Mouse (Mus musculus) hindbrain, embryonic 11.5 days (tissue): ENCODE data around the gene Crtc3. TPM values are rescaled to one million over a fixed set of nuclear protein-coding genes. Genes with fewer than 3 reads are reported as not detected.
A peak's percentile ranks its signal among the peaks of the same experiment; 100 is the strongest.

Source experiments
- ATAC-seq: fragments of 200-750 bp; cut with Nextera tagmentation; 2 replicates; pipeline ENCODE4 v1.8.0; 2017; ENCODE audit warnings: mild to moderate bottlenecking, moderate TSS enrichment, moderate library complexity; ENCODE audit not compliant: low FRiP score
- DNase-seq: peaks from one replicate; pipeline ENCODE4 v3.0.0-alpha.2; 2015; ENCODE audit warnings: low spot score
- H3K27ac ChIP-seq: fragments of 300-500 bp; sonication (generic); 2 replicates; pipeline ENCODE4 v1.5.1; 2014; ENCODE audit warnings: mild to moderate bottlenecking, low read depth, low read length
- H3K27me3 ChIP-seq: fragments of 300-500 bp; sonication (generic); 2 replicates; pipeline ENCODE4 v1.6.1; 2014; ENCODE audit warnings: mild to moderate bottlenecking, low read length, moderate library complexity, mixed read lengths; ENCODE audit not compliant: control insufficient read depth, insufficient read depth
- H3K36me3 ChIP-seq: fragments of 300-500 bp; sonication (generic); 2 replicates; pipeline ENCODE4 v1.6.1; 2014; ENCODE audit warnings: mild to moderate bottlenecking, low read length, moderate library complexity, mixed read lengths; ENCODE audit not compliant: control insufficient read depth, insufficient read depth
- H3K4me1 ChIP-seq: fragments of 300-500 bp; sonication (generic); replicated peaks from 2 replicates; pipeline ENCODE4 v1.6.1; 2014; ENCODE audit warnings: low read length, mixed read lengths; ENCODE audit not compliant: control insufficient read depth, insufficient read depth
- H3K4me2 ChIP-seq: fragments of 300-500 bp; sonication (generic); replicated peaks from 2 replicates; pipeline ENCODE4 v1.6.1; 2014; ENCODE audit warnings: mild to moderate bottlenecking, low read depth, low read length
- H3K4me3 ChIP-seq: fragments of 300-500 bp; sonication (generic); 2 replicates; pipeline ENCODE4 v1.5.1; 2014; ENCODE audit warnings: low read depth, low read length
- H3K9ac ChIP-seq: fragments of 300-500 bp; sonication (generic); 2 replicates; pipeline ENCODE4 v1.6.1; 2014; ENCODE audit warnings: low read depth, low read length
- H3K9me3 ChIP-seq: fragments of 300-500 bp; sonication (generic); 2 replicates; pipeline ENCODE4 v1.6.1; 2016; ENCODE audit warnings: low read length; ENCODE audit not compliant: control insufficient read depth
- WGBS: fragments of 180-500 bp; shearing (Covaris S2); extraction: QIAGEN DNeasy Blood & Tissue Kit; methylation state at CpG from one replicate; pipeline ENCODE4 v1.1.7; 2014; 5-methylcytosine and 5-hydroxymethylcytosine counted together
- polyA plus RNA-seq: library from polyadenylated mRNA; unstranded; fragments of >200 nt; fragmentation: Nextera tagmentation; extraction: Ambion mirVana; gene quantifications from 2 replicates; pipeline ENCODE4 v1.2.1, GENCODE M21; 2014

Crtc3 gene
- polyA plus RNA-seq, 1 experiment from 2014 or later, result 11.1 TPM

- Histone ChIP-seq H3K36me3 (no peaks in the 10 kb centered on the region), H3K4me1 (peaks cover 7% of the 10 kb centered on the region), H3K9me3 (no peaks in the 10 kb centered on the region), H3K27ac (peak overlapping the region; percentile 51), H3K27me3 (no peaks in the 10 kb centered on the region), H3K9ac (peak overlapping the region; percentile 37; the same call in 1 of the 2 replicates), H3K4me2 (peak overlapping the region; percentile 31; the same call in 1 of the 2 replicates), H3K4me3 (no peak overlapping the region; the same call in 1 of the 2 replicates)
- ATAC-seq (peak; percentile 37), DNase-seq (no peak)
- 29% methylated on average over 10 of the region's 10 CpGs for WGBS
These were observed 101.0 kb downstream of the Crtc3 start for GRCm38 (mm10) chr7:80587684-80588083.

- ATAC-seq, result peak; percentile 72
These were observed 101.7 kb downstream of the Crtc3 start for GRCm38 (mm10) chr7:80586681-80587660.

GRCm38 (mm10) chr7:80586161-80586560 lies 102.5 kb downstream of the Crtc3 start:
- no peak overlapping the region for H3K4me2 ChIP-seq
- no peak for ATAC-seq
- no peaks in the 10 kb centered on the region for H3K36me3 ChIP-seq
- no peaks in the 10 kb centered on the region for H3K9me3 ChIP-seq
- WGBS, result 68% methylated on average over 4 of the region's 4 CpGs
- H3K27ac ChIP-seq, result no peak overlapping the region
- H3K9ac ChIP-seq, result no peak overlapping the region
- H3K27me3 ChIP-seq, result no peaks in the 10 kb centered on the region
- DNase-seq, result no peak
- no peak overlapping the region for H3K4me3 ChIP-seq
- peaks cover 7% of the 10 kb centered on the region for H3K4me1 ChIP-seq

More at GRCm38 (mm10) chr7:80586681-80587660, 101.7 kb downstream of the Crtc3 start:
- Histone ChIP-seq H3K27me3 (no peaks in the 10 kb centered on the region), H3K27ac (peak overlapping the region; percentile 51; the same call in 1 of the 2 replicates), H3K36me3 (no peaks in the 10 kb centered on the region), H3K4me1 (peaks cover 7% of the 10 kb centered on the region), H3K9me3 (no peaks in the 10 kb centered on the region), H3K4me3 (no peak overlapping the region; the same call in 1 of the 2 replicates), H3K4me2 (peak overlapping the region; percentile 31; the same call in 1 of the 2 replicates), H3K9ac (peak overlapping the region; percentile 37)
- peak; percentile 50 for DNase-seq
- WGBS, result 32% methylated on average over 27 of the region's 29 CpGs

GRCm38 (mm10) chr7:80585380-80585779 lies 103.3 kb downstream of the Crtc3 start:
- Histone ChIP-seq H3K4me2 (no peak overlapping the region), H3K27ac (no peak overlapping the region), H3K4me1 (peaks cover 7% of the 10 kb centered on the region), H3K4me3 (no peak overlapping the region), H3K27me3 (no peaks in the 10 kb centered on the region), H3K9me3 (no peaks in the 10 kb centered on the region), H3K9ac (no peak overlapping the region), H3K36me3 (no peaks in the 10 kb centered on the region)
- DNase-seq (no peak), ATAC-seq (no peak)
- WGBS, result 83% methylated on average over 9 of the region's 9 CpGs

- Histone ChIP-seq H3K9me3 (no peaks in the 10 kb centered on the region), H3K4me1 (peaks cover 7% of the 10 kb centered on the region), H3K27me3 (no peaks in the 10 kb centered on the region), H3K4me3 (no peak overlapping the region), H3K27ac (no peak overlapping the region), H3K36me3 (no peaks in the 10 kb centered on the region), H3K9ac (no peak overlapping the region), H3K4me2 (no peak overlapping the region)
- DNase-seq, result peak; percentile 65
- no peak for ATAC-seq
- WGBS, result 40% methylated on average over 6 of the region's 6 CpGs
These were observed 104.7 kb downstream of the Crtc3 start for GRCm38 (mm10) chr7:80583981-80584380.

- WGBS, result 73% methylated on average over 20 of the region's 20 CpGs
- no peaks in the 10 kb centered on the region for H3K9me3 ChIP-seq
- no peak overlapping the region for H3K4me2 ChIP-seq
- no peaks in the 10 kb centered on the region for H3K27me3 ChIP-seq
- ATAC-seq, result no peak
- no peaks in the 10 kb centered on the region for H3K36me3 ChIP-seq
- no peak overlapping the region for H3K9ac ChIP-seq
- DNase-seq, result peak; percentile 6
- peaks cover 7% of the 10 kb centered on the region for H3K4me1 ChIP-seq
- no peak overlapping the region for H3K27ac ChIP-seq
- H3K4me3 ChIP-seq, result no peak overlapping the region
These were observed 105.7 kb downstream of the Crtc3 start for GRCm38 (mm10) chr7:80582821-80583451.

- H3K9me3 ChIP-seq, result no peaks in the 10 kb centered on the region
- WGBS, result 29% methylated on average over 6 of the region's 6 CpGs
- no peak overlapping the region for H3K4me2 ChIP-seq
- no peak for ATAC-seq
- DNase-seq, result no peak
- no peaks in the 10 kb centered on the region for H3K4me1 ChIP-seq
- H3K27me3 ChIP-seq, result no peaks in the 10 kb centered on the region
- no peak overlapping the region for H3K9ac ChIP-seq
- H3K36me3 ChIP-seq, result no peaks in the 10 kb centered on the region
- H3K27ac ChIP-seq, result no peak overlapping the region
- H3K4me3 ChIP-seq, result no peak overlapping the region
These were observed 108.3 kb downstream of the Crtc3 start for GRCm38 (mm10) chr7:80580368-80580767.

GRCm38 (mm10) chr7:80577417-80577980 lies 111.2 kb downstream of the Crtc3 start:
- Histone ChIP-seq H3K9me3 (no peaks in the 10 kb centered on the region), H3K4me3 (no peak overlapping the region), H3K36me3 (no peaks in the 10 kb centered on the region), H3K27ac (no peak overlapping the region), H3K4me2 (no peak overlapping the region), H3K9ac (no peak overlapping the region), H3K27me3 (no peaks in the 10 kb centered on the region), H3K4me1 (no peaks in the 10 kb centered on the region)
- DNase-seq (no peak), ATAC-seq (no peak)
- 76% methylated on average over 14 of the region's 14 CpGs for WGBS
